Mouse (Mus musculus): Measurements from ENCODE around the gene Vmn1r126.
"Not testable (repeated sequence)": the region's sequence is repeated elsewhere in the genome, so short reads cannot be mapped to it uniquely, and the experiment has no call there.

The Vmn1r126 gene

GRCm38 (mm10) chr7:21301367-21301766 lies at the start of gene Vmn1r126:
Gene Vmn1r126, minus strand, starts transcription at chr7:21301467.
- DNase-seq: not testable (repeated sequence)

GRCm38 (mm10) chr7:21349073-21349472 lies 47.8 kb upstream of the Vmn1r126 start, which contains the start of gene Vmn1r128:
Gene Vmn1r128, plus strand, starts transcription at chr7:21349373.
- DNase-seq: not testable (repeated sequence)

GRCm38 (mm10) chr7:21319761-21320160 lies 18.5 kb upstream of the Vmn1r126 start, which contains the start of gene Vmn1r127:
Gene Vmn1r127, minus strand, starts transcription at chr7:21319861.
- DNase-seq: not testable (repeated sequence)

- DNase-seq: not testable (repeated sequence)
Observed at GRCm38 (mm10) chr7:21271879-21272278, 29.4 kb downstream of the Vmn1r126 start, which contains the start of gene Vmn1r125. Gene Vmn1r125, plus strand, starts transcription at chr7:21272179.

GRCm38 (mm10) chr7:21260517-21260916 lies 40.8 kb downstream of the Vmn1r126 start, which contains the start of gene Vmn1r124:
Gene Vmn1r124, minus strand, starts transcription at chr7:21260617.
- DNase-seq: not testable (repeated sequence)

Data from cerebellum, adult 8-10 months (tissue).